Mouse (Mus musculus): ENCODE data around the gene Naxe. TPM values are rescaled to one million over a fixed set of nuclear protein-coding genes. Genes with fewer than 3 reads are reported as not detected.

Naxe gene
- polyA plus RNA-seq, 1 experiment from 2014 or later, result 134 TPM

GRCm38 (mm10) chr3:88049532-88049931 is 8.8 kb downstream of the Naxe start:
- H3K9ac ChIP-seq (ENCODE audit: low read length), result no peak overlapping the region
- no peaks in the 10 kb centered on the region for H3K27me3 ChIP-seq (ENCODE audit: control insufficient read depth, insufficient read depth, low read length)
- 43% methylated on average over 3 of the region's 3 CpGs for WGBS
- no peak overlapping the region for H3K4me2 ChIP-seq (replicated peaks; ENCODE audit: low read depth)
- no peak overlapping the region for H3K4me3 ChIP-seq (ENCODE audit: low read depth, low read length)
- H3K9me3 ChIP-seq (ENCODE audit: control insufficient read depth, low read length), result no peaks in the 10 kb centered on the region
- peak; percentile 23 for TF ChIP-seq CTCF (IDR thresholded peaks at IDR 0.05; ENCODE audit: low read depth)
- TF ChIP-seq EP300 (optimal IDR thresholded peaks at IDR 0.05), result no peak
- peak overlapping the region; percentile 59 for H3K27ac ChIP-seq (replicated peaks)
- no peaks in the 10 kb centered on the region for H3K4me1 ChIP-seq (replicated peaks; ENCODE audit: control insufficient read depth, insufficient read depth)
- no peaks in the 10 kb centered on the region; the same call in 1 of the 2 replicates for H3K36me3 ChIP-seq (ENCODE audit: control insufficient read depth, insufficient read depth, low read length)
- ATAC-seq (ENCODE audit: low FRiP score, low TSS enrichment), result peak; percentile 97
- peak; percentile 53 for DNase-seq (ENCODE audit: low spot score)

GRCm38 (mm10) chr3:88042661-88043421 is 15.5 kb downstream of the Naxe start, which contains the start of gene Gpatch4:
Gene Gpatch4 (plus strand): TSS chr3:88043108.
- no peaks in the 10 kb centered on the region for H3K4me1 ChIP-seq (replicated peaks; ENCODE audit: control insufficient read depth, insufficient read depth)
- 8% methylated on average over 36 of the region's 36 CpGs for WGBS

GRCm38 (mm10) chr3:88035561-88036293 is 22.6 kb downstream of the Naxe start:
- Histone ChIP-seq H3K4me1 (replicated peaks; ENCODE audit: control insufficient read depth, insufficient read depth) (no peaks in the 10 kb centered on the region), H3K4me2 (replicated peaks; ENCODE audit: low read depth) (no peak overlapping the region), H3K9ac (ENCODE audit: low read length) (no peak overlapping the region), H3K4me3 (ENCODE audit: low read depth, low read length) (no peak overlapping the region), H3K9me3 (ENCODE audit: control insufficient read depth, low read length) (no peaks in the 10 kb centered on the region), H3K27ac (replicated peaks) (no peak overlapping the region), H3K27me3 (ENCODE audit: control insufficient read depth, insufficient read depth, low read length) (no peaks in the 10 kb centered on the region), H3K36me3 (ENCODE audit: control insufficient read depth, insufficient read depth, low read length) (no peaks in the 10 kb centered on the region)
- no peak for DNase-seq (ENCODE audit: low spot score)
- ATAC-seq (ENCODE audit: low FRiP score, low TSS enrichment), result peak; percentile 61
- TF ChIP-seq EP300 (optimal IDR thresholded peaks at IDR 0.05), result no peak
- TF ChIP-seq CTCF (IDR thresholded peaks at IDR 0.05; ENCODE audit: low read depth), result no peak
- 66% methylated on average over 1 of the region's 1 CpGs for WGBS

More at GRCm38 (mm10) chr3:88042661-88043421, 15.5 kb downstream of the Naxe start, which contains the start of gene Gpatch4:
- Histone ChIP-seq H3K27ac (replicated peaks) (peak within 1 kb of the TSS; percentile 56), H3K4me3 (ENCODE audit: low read depth, low read length) (peak within 1 kb of the TSS; percentile 78), H3K9ac (ENCODE audit: low read length) (peak within 1 kb of the TSS; percentile 62), H3K4me2 (replicated peaks; ENCODE audit: low read depth) (peak within 1 kb of the TSS; percentile 66), H3K27me3 (ENCODE audit: control insufficient read depth, insufficient read depth, low read length) (no peaks in the 10 kb centered on the region), H3K9me3 (ENCODE audit: control insufficient read depth, low read length) (no peaks in the 10 kb centered on the region), H3K36me3 (ENCODE audit: control insufficient read depth, insufficient read depth, low read length) (no peaks in the 10 kb centered on the region)
- DNase-seq (ENCODE audit: low spot score) (peak; percentile 87), ATAC-seq (ENCODE audit: low FRiP score, low TSS enrichment) (peak; percentile 95)
- no peak for TF ChIP-seq CTCF (IDR thresholded peaks at IDR 0.05; ENCODE audit: low read depth)
- no peak for TF ChIP-seq EP300 (optimal IDR thresholded peaks at IDR 0.05)

GRCm38 (mm10) chr3:88033506-88033905 is 24.8 kb downstream of the Naxe start:
- no peak overlapping the region for H3K9ac ChIP-seq (ENCODE audit: low read length)
- no peak overlapping the region for H3K4me2 ChIP-seq (replicated peaks; ENCODE audit: low read depth)
- no peak overlapping the region for H3K4me3 ChIP-seq (ENCODE audit: low read depth, low read length)
- H3K9me3 ChIP-seq (ENCODE audit: control insufficient read depth, low read length), result no peaks in the 10 kb centered on the region
- ATAC-seq (ENCODE audit: low FRiP score, low TSS enrichment) (no peak), DNase-seq (ENCODE audit: low spot score) (no peak)
- no peaks in the 10 kb centered on the region for H3K27me3 ChIP-seq (ENCODE audit: control insufficient read depth, insufficient read depth, low read length)
- H3K36me3 ChIP-seq (ENCODE audit: control insufficient read depth, insufficient read depth, low read length), result no peaks in the 10 kb centered on the region
- H3K4me1 ChIP-seq (replicated peaks; ENCODE audit: control insufficient read depth, insufficient read depth), result no peaks in the 10 kb centered on the region
- 40% methylated on average over 5 of the region's 5 CpGs for WGBS
- TF ChIP-seq CTCF (IDR thresholded peaks at IDR 0.05; ENCODE audit: low read depth) (no peak), EP300 (optimal IDR thresholded peaks at IDR 0.05) (no peak)
- no peak overlapping the region for H3K27ac ChIP-seq (replicated peaks)

- no peak overlapping the region for H3K9ac ChIP-seq (ENCODE audit: low read length)
- no peak overlapping the region for H3K27ac ChIP-seq (replicated peaks)
- TF ChIP-seq CTCF (IDR thresholded peaks at IDR 0.05; ENCODE audit: low read depth) (no peak), EP300 (optimal IDR thresholded peaks at IDR 0.05) (no peak)
- H3K36me3 ChIP-seq (ENCODE audit: control insufficient read depth, insufficient read depth, low read length), result no peaks in the 10 kb centered on the region
- 11% methylated on average over 19 of the region's 19 CpGs for WGBS
- no peak overlapping the region for H3K4me2 ChIP-seq (replicated peaks; ENCODE audit: low read depth)
- H3K9me3 ChIP-seq (ENCODE audit: control insufficient read depth, low read length), result no peaks in the 10 kb centered on the region
- ATAC-seq (ENCODE audit: low FRiP score, low TSS enrichment) (peak; percentile 74; the same call in 1 of the 2 replicates), DNase-seq (ENCODE audit: low spot score) (peak; percentile 82)
- no peak overlapping the region for H3K4me3 ChIP-seq (ENCODE audit: low read depth, low read length)
- H3K27me3 ChIP-seq (ENCODE audit: control insufficient read depth, insufficient read depth, low read length), result no peaks in the 10 kb centered on the region; the same call in 1 of the 2 replicates
- no peaks in the 10 kb centered on the region for H3K4me1 ChIP-seq (replicated peaks; ENCODE audit: control insufficient read depth, insufficient read depth)
Measured at GRCm38 (mm10) chr3:88030608-88031395, 27.5 kb downstream of the Naxe start.

Data from stomach, postnatal 0 days (tissue).